Comparison of ENCODE assay signal across 9 mouse cellular contexts in the genomic region with DNA sequence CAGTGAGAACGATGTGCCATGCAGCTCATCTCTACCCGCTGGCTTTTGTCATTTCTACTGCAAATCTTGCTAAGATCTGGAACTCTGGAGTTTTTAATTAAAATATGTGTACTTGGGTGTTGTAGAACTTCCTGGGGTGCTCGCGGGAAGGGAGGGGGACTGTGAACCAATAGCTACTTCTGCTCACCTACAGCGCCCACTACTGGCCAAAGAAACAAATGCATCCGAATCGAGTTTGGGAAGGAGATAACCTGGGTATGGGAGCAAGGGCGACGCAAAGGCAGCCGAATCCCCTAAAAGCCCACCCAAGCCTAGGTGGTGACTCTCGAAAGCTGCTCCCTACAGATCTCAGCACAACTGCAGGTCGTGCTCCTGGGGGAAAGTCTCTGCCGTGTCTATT.
A peak's percentile ranks its signal among the peaks of the same experiment; 100 is the strongest.
DNase-seq lines count a peak whose midpoint lies in the region; ATAC-seq and TF ChIP-seq lines count a peak whose summit lies in the region.
"Had no signal": no experiment of that assay in that cellular context is flagged by ENCODE, and none has a peak within 500 bp of the region (broad histone marks: within the 10 kb centered on the region; RNA-seq: fewer than 3 reads in every experiment).

No protein-coding gene starts in this region.

- intact Hi-C loops in gastrocnemius, postnatal 36 days (cut with DNase I): no loop called here

- no peaks in the 10 kb centered on the region for H3K4me1 ChIP-seq in bone marrow macrophage, adult 2 months (ENCODE audit: control insufficient read depth, insufficient read depth, low read length)

- peak; percentile 38; the same call in 1 of the 2 replicates for ATAC-seq in megakaryocyte progenitor cell, adult 5-6 weeks (replicated peaks; ENCODE audit: poor library complexity)

- peak; percentile 28 for DNase-seq in adrenal gland, postnatal 10 days
- DNase-seq in adrenal gland, postnatal 25 days: no peak
- peak; percentile 42 to 51 for DNase-seq in layer of hippocampus, postnatal 10 days (ENCODE audit: low spot score in 2 of 2)
- DNase-seq in layer of hippocampus, postnatal 14 days (ENCODE audit: low spot score in 2 of 2): no peak
- no peak for DNase-seq in gastrocnemius, postnatal 36 days
- DNase-seq in layer of hippocampus, adult 9-10 months (ENCODE audit: low spot score): no peak

- no peak overlapping the region for H3K4me3 ChIP-seq in bone marrow macrophage, adult 2 months (ENCODE audit: insufficient read depth, low read length)
- H3K4me3 ChIP-seq: myocyte had no signal

- no peak overlapping the region for H3K27ac ChIP-seq in bone marrow macrophage, adult 2 months (ENCODE audit: insufficient read depth, low read depth, low read length)

- TF ChIP-seq POLR2A in bone marrow macrophage, adult 2 months (IDR thresholded peaks at IDR 0.05; ENCODE audit: borderline replicate concordance, low read depth, low read length): no peak

- 0 out of 2 replicates have a peak, but pooled peaks have one; percentile 21 for TF ChIP-seq CTCF in bone marrow macrophage, adult 2 months (IDR thresholded peaks at IDR 0.05; ENCODE audit: low read depth, low read length)

Comparison
In these comparisons a context has a peak if more than half of its experiments do, and no peak if none do; other contexts are left out.
1. DNase-seq: peak in adrenal gland, postnatal 10 days (single experiment) and layer of hippocampus, postnatal 10 days (2 of 2); none in adrenal gland, postnatal 25 days (single experiment), layer of hippocampus, postnatal 14 days (0 of 2), gastrocnemius, postnatal 36 days (0 of 2) and layer of hippocampus, adult 9-10 months (single experiment).